Mouse (Mus musculus) lung, adult 18-20 months (tissue): Measurements from ENCODE around the gene Mrgprb8.
"Not testable (repeated sequence)": the region's sequence is repeated elsewhere in the genome, so short reads cannot be mapped to it uniquely, and the experiment has no call there.

Experiments used
- DNase-seq, 2 experiments: peaks; one replicate each; pipeline ENCODE4 v3.0.0; 2022; ENCODE audit warnings: mixed read lengths in 2 of 2

Gene Mrgprb8

GRCm38 (mm10) chr7:48388226-48388625 lies at the start of gene Mrgprb8:
TSS of gene Mrgprb8 (plus strand) at chr7:48388526.
- DNase-seq, result no peak

DNA sequence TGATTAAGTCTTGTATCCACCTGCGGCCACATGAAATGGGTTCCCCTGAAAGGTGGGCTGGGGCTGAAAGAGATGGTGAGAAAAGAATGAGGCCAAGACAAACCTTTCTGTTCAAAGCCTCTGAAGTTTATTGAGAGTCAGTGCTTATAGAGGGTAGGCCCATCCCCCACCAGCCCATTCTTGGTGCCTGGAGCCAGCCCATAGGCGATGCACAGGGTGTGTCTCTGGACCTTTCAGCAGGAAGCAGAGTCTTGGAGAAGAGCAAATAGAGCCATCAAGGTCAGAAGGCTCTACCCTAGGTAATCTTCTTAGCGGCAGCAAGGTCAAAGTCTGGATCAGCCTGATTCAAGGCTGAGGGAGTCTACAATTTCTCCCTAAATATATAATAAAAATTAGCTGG lies 47.6 kb downstream of the Mrgprb8 start:
- DNase-seq, result not testable (repeated sequence)

- DNase-seq, result no peak
Measured at GRCm38 (mm10) chr7:48436581-48436980, 48.3 kb downstream of the Mrgprb8 start.
